In the genomic region with DNA sequence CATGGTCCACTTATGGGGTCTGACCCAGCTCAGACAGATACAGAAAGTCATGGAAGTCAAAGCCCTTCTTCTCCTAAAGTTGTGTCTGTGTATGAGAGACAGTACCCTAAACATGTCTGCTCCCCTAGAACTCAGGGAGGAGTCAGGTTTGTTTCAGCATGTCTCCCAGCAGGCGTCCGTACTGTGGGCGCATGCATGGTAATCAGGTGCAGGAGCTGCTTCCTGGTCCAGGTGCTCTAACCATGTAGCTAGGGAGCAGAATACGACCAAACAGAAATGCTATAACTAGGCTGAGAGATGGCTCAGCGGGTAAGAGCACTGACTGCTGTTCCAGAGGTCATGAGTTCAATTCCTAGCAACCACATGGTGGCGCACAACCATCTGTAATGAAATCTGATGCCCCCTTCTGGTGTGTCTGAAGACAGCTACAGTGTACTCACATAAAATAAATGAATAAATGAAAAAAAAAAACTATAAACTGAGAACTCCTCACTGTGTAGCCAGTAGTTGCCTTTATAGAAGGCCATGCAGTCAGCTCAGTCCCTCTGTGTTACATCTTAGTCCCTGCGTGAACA, we compare ENCODE assay signal across 11 mouse cellular contexts. TPM values are rescaled to one million over a fixed set of nuclear protein-coding genes. Genes with fewer than 3 reads are reported as not detected.
DNase-seq lines count a peak whose midpoint lies in the region; ATAC-seq and TF ChIP-seq lines count a peak whose summit lies in the region.
"Had no signal": no experiment of that assay in that cellular context is flagged by ENCODE, and none has a peak within 500 bp of the region (broad histone marks: within the 10 kb centered on the region; RNA-seq: fewer than 3 reads in every experiment).

No protein-coding gene starts in this region.

- H3K79me2 ChIP-seq in MEL (ENCODE audit: control insufficient read depth, insufficient read depth, low read length, poor library complexity), result no peaks in the 10 kb centered on the region

- H3K4me1 ChIP-seq in MEL (ENCODE audit: control insufficient read depth in 1 of 2, insufficient read depth in 2 of 2, low read length in 2 of 2), result peaks cover 7 to 20% of the 10 kb centered on the region in 2 experiments
- peaks cover 32% of the 10 kb centered on the region for H3K4me1 ChIP-seq in liver, embryonic 16.5 days (ENCODE audit: control insufficient read depth, low read depth, low read length)
- H3K4me1 ChIP-seq: forebrain, embryonic 15.5 days had no signal

- no peak for TF ChIP-seq RAD21 in MEL (IDR thresholded peaks at IDR 0.05; ENCODE audit: low read depth, low read length)

- peaks cover 0 to 20% of the 10 kb centered on the region in 2 experiments; a peak in 2 of 4 replicates for H3K36me3 ChIP-seq in MEL (ENCODE audit: control insufficient read depth in 1 of 2, insufficient read depth in 2 of 2, low read length in 2 of 2)
- no peaks in the 10 kb centered on the region for H3K36me3 ChIP-seq in liver, embryonic 16.5 days (ENCODE audit: control insufficient read depth, insufficient read depth)
- H3K36me3 ChIP-seq: forebrain, embryonic 15.5 days had no signal

- ATAC-seq in liver, embryonic 16.5 days (ENCODE audit: low read depth), result no peak
- ATAC-seq: forebrain, embryonic 15.5 days had no signal

- TF ChIP-seq EP300 in MEL (IDR thresholded peaks at IDR 0.05; ENCODE audit: low read depth in 1 of 2, low read length in 2 of 2), result no peak

- no peak overlapping the region for H3K9ac ChIP-seq in MEL (ENCODE audit: control insufficient read depth, low read depth, low read length, poor library complexity, severe bottlenecking)
- no peak overlapping the region for H3K9ac ChIP-seq in liver, embryonic 16.5 days (ENCODE audit: low read depth, low read length)
- H3K9ac ChIP-seq: forebrain, embryonic 15.5 days; lung, embryonic 15.5 days had no signal

- peak; percentile 37 for TF ChIP-seq CTCF in layer of hippocampus, adult 2 months (conservative IDR thresholded peaks at IDR 0.05)
- peak in 2 of 3 experiments; percentile 14 to 59; a peak in 3 of 6 replicates for TF ChIP-seq CTCF in MEL (IDR thresholded peaks at IDR 0.05 in 2 of 3, conservative IDR thresholded peaks at IDR 0.05 in 1 of 3; ENCODE audit: control insufficient read depth in 1 of 3, insufficient read depth in 1 of 3, low read depth in 2 of 3, low read length in 3 of 3, poor library complexity in 1 of 3, severe bottlenecking in 1 of 3)

- no peak overlapping the region for H3K4me3 ChIP-seq in layer of hippocampus, adult 2 months
- H3K4me3 ChIP-seq in MEL (ENCODE audit: control insufficient read depth in 1 of 2, insufficient read depth in 1 of 2, low read depth in 2 of 2, low read length in 2 of 2), result no peak overlapping the region
- H3K4me3 ChIP-seq in liver, embryonic 16.5 days (ENCODE audit: low read depth, low read length), result no peak overlapping the region
- H3K4me3 ChIP-seq: forebrain, embryonic 15.5 days; lung, embryonic 15.5 days had no signal

- no peak for TF ChIP-seq POLR2A in MEL (IDR thresholded peaks at IDR 0.05; ENCODE audit: control insufficient read depth in 1 of 2, insufficient read depth in 1 of 2, low read depth in 1 of 2, low read length in 2 of 2, poor library complexity in 1 of 2)

- WGBS in liver, embryonic 16.5 days (ENCODE audit: insufficient replicate concordance), result 44% methylated on average over 7 of the region's 7 CpGs

- intact Hi-C loops in heart, postnatal 14 days (cut with DNase I), result loop anchor here (5.0 kb wide), 1 partner anchor 461 kb away; no protein-coding TSS in a partner anchor

- no peak overlapping the region for H3K27ac ChIP-seq in layer of hippocampus, adult 2 months
- H3K27ac ChIP-seq in MEL (ENCODE audit: control insufficient read depth, low read depth, low read length), result peak overlapping the region; percentile 55; the same call in 1 of the 2 replicates
- peak overlapping the region; percentile 83 for H3K27ac ChIP-seq in liver, embryonic 16.5 days (ENCODE audit: low read length)
- H3K27ac ChIP-seq: forebrain, embryonic 15.5 days; lung, embryonic 15.5 days had no signal

- no peaks in the 10 kb centered on the region for H3K27me3 ChIP-seq in MEL (ENCODE audit: control insufficient read depth in 1 of 2, insufficient read depth in 2 of 2, low read length in 2 of 2)
- H3K27me3 ChIP-seq in liver, embryonic 16.5 days (ENCODE audit: control insufficient read depth, insufficient read depth, low read depth, low read length), result no peaks in the 10 kb centered on the region
- H3K27me3 ChIP-seq: forebrain, embryonic 15.5 days; lung, embryonic 15.5 days had no signal

- peak; percentile 50 for DNase-seq in heart, adult 11 months
- DNase-seq in heart, postnatal 14 days, result no peak
- DNase-seq in layer of hippocampus, adult 2 months (ENCODE audit: low spot score in 2 of 2), result no peak
- DNase-seq in layer of hippocampus, postnatal 25 days (ENCODE audit: extremely low spot score in 1 of 2, low spot score in 1 of 2), result no peak
- DNase-seq in MEL (ENCODE audit: low read depth, low spot score), result no peak
- DNase-seq in c-Kit-positive CD71-positive TER-119-positive erythroid progenitor cells, embryonic 14.5 days (ENCODE audit: low spot score), result no peak
- DNase-seq in embryo, embryonic 10 days (ENCODE audit: low spot score), result no peak
- DNase-seq: right cerebral cortex, adult 18-20 months had no signal

- H3K9me3 ChIP-seq in MEL (replicated peaks; ENCODE audit: insufficient read depth, low read length), result no peaks in the 10 kb centered on the region
- no peaks in the 10 kb centered on the region for H3K9me3 ChIP-seq in liver, embryonic 16.5 days (replicated peaks; ENCODE audit: control insufficient read depth, low read length)
- H3K9me3 ChIP-seq: forebrain, embryonic 15.5 days; lung, embryonic 15.5 days had no signal

- H3K4me2 ChIP-seq in liver, embryonic 16.5 days (ENCODE audit: low read depth, low read length), result no peak overlapping the region
- H3K4me2 ChIP-seq: forebrain, embryonic 15.5 days; lung, embryonic 15.5 days had no signal

TF ChIP-seq in MEL, 35 proteins besides CTCF, POLR2A, EP300 and RAD21:
- no peak for TF ChIP-seq MYB (IDR thresholded peaks at IDR 0.05; ENCODE audit: low read depth, low read length)

RNA-seq across cellular contexts. Expression of a gene that starts 47.4 kb away (rescaled TPM):
- total RNA-seq in heart, postnatal 14 days (2021), result 10 to 100 TPM; 30.7 to 32.1 TPM
- 10 to 100 TPM; 54.1 to 62.2 TPM for total RNA-seq in layer of hippocampus, adult 2 months (2021)
- total RNA-seq in layer of hippocampus, postnatal 25 days (2021), result 10 to 100 TPM; 59.7 to 59.9 TPM
- total RNA-seq in MEL (2012; rRNA removed), result 1.2 and 1.8 TPM in 2 replicates
- polyA plus RNA-seq in MEL (2012; ENCODE audit: insufficient read depth in 1 of 2, insufficient read length in 2 of 2, low read depth in 1 of 2, low replicate concordance in 2 of 2, missing spikeins in 1 of 2), result 1 to 10 TPM in 1 of 2 experiments, not detected in 1; 2.5 TPM
- 2.5 and 3.0 TPM in 2 replicates for polyA plus RNA-seq in liver, embryonic 16.5 days (2015; fragmentation: Nextera tagmentation; extraction: Ambion mirVana)

RNA-seq across cellular contexts. Expression of a gene that starts 52.5 kb away (rescaled TPM):
- total RNA-seq in heart, postnatal 14 days (2021), result 10 to 100 TPM; 31.5 to 33.3 TPM
- total RNA-seq in layer of hippocampus, adult 2 months (2021), result 10 to 100 TPM; 15.6 to 16.1 TPM
- total RNA-seq in layer of hippocampus, postnatal 25 days (2021), result 10 to 100 TPM; 11.9 to 12.4 TPM
- 12.6 and 12.9 TPM in 2 replicates for total RNA-seq in MEL (2012; rRNA removed)
- 10 to 100 TPM in 1 of 2 experiments, not detected in 1; 22.8 TPM for polyA plus RNA-seq in MEL (2012; ENCODE audit: insufficient read depth in 1 of 2, insufficient read length in 2 of 2, low read depth in 1 of 2, low replicate concordance in 2 of 2, missing spikeins in 1 of 2)
- 9.9 and 10.5 TPM in 2 replicates for polyA plus RNA-seq in liver, embryonic 16.5 days (2015; fragmentation: Nextera tagmentation; extraction: Ambion mirVana)

Comparison
In these comparisons a context has a peak if more than half of its experiments do, and no peak if none do; other contexts are left out.
1. RNA of a gene that starts 47.4 kb away (total RNA-seq): 54.1 to 62.2 TPM in layer of hippocampus, adult 2 months, 59.7 to 59.9 TPM in layer of hippocampus, postnatal 25 days and 30.7 to 32.1 TPM in heart, postnatal 14 days; 1.2 to 1.8 TPM in MEL; every median in the first group is over 10 times any median in the second.